Comparison of ENCODE assay signal across 9 mouse cellular contexts in genomic region chr2:26309739-26310138, GRCm38 (mm10). TPM values are rescaled to one million over a fixed set of nuclear protein-coding genes. Genes with fewer than 3 reads are reported as not detected.
DNase-seq lines count a peak whose midpoint lies in the region; ATAC-seq and TF ChIP-seq lines count a peak whose summit lies in the region.
"Had no signal": no experiment of that assay in that cellular context is flagged by ENCODE, and none has a peak within 500 bp of the region (broad histone marks: within the 10 kb centered on the region; RNA-seq: fewer than 3 reads in every experiment).

No protein-coding gene starts in this region.

- no peak for TF ChIP-seq CTCF in lung, embryonic 14.5 days (IDR thresholded peaks at IDR 0.05; ENCODE audit: low read depth)
- no peak for TF ChIP-seq CTCF in lung, adult 2 months (IDR thresholded peaks at IDR 0.05; ENCODE audit: insufficient read depth, low read length)

- no peak for TF ChIP-seq POLR2A in lung, adult 2 months (IDR thresholded peaks at IDR 0.05; ENCODE audit: borderline replicate concordance, extremely low read depth, low read depth, low read length)

- H3K9ac ChIP-seq in lung, embryonic 14.5 days = no peak overlapping the region
- 0 out of 2 replicates have a peak overlapping the region, but pooled peaks have one; percentile 9 for H3K9ac ChIP-seq in hindbrain, embryonic 16.5 days (ENCODE audit: low read depth, low read length)
- peak overlapping the region; percentile 34; the same call in 1 of the 2 replicates for H3K9ac ChIP-seq in lung, embryonic 16.5 days (ENCODE audit: low read length)
- peak overlapping the region; percentile 24; the same call in 1 of the 2 replicates for H3K9ac ChIP-seq in stomach, embryonic 16.5 days (ENCODE audit: low read length)
- H3K9ac ChIP-seq: liver, embryonic 15.5 days had no signal

- peak overlapping the region; percentile 8; the same call in 1 of the 2 replicates for H3K4me2 ChIP-seq in lung, embryonic 14.5 days
- H3K4me2 ChIP-seq in hindbrain, embryonic 16.5 days (ENCODE audit: low read length) = peak overlapping the region; percentile 8; the same call in 1 of the 2 replicates
- H3K4me2 ChIP-seq in lung, embryonic 16.5 days (ENCODE audit: low read depth, low read length) = peak overlapping the region; percentile 31
- H3K4me2 ChIP-seq in stomach, embryonic 16.5 days (ENCODE audit: low read depth, low read length) = peak overlapping the region; percentile 3; the same call in 1 of the 2 replicates
- H3K4me2 ChIP-seq: liver, embryonic 15.5 days had no signal

- ATAC-seq in lung, embryonic 14.5 days (ENCODE audit: insufficient read depth) = peak; percentile 76
- 0 out of 2 replicates have a peak, but pooled peaks have one; percentile 52 for ATAC-seq in hindbrain, embryonic 16.5 days
- ATAC-seq in lung, embryonic 16.5 days (ENCODE audit: low read depth) = peak; percentile 83
- ATAC-seq in stomach, embryonic 16.5 days (ENCODE audit: insufficient read depth, low FRiP score) = peak; percentile 83
- no peak for ATAC-seq in activated CD4-positive, CD25-positive, alpha-beta regulatory T cell, adult 4 months

- no peaks in the 10 kb centered on the region for H3K36me3 ChIP-seq in lung, embryonic 14.5 days (ENCODE audit: insufficient read depth)
- no peaks in the 10 kb centered on the region for H3K36me3 ChIP-seq in hindbrain, embryonic 16.5 days (ENCODE audit: control insufficient read depth, insufficient read depth, low read length)
- no peaks in the 10 kb centered on the region for H3K36me3 ChIP-seq in lung, embryonic 16.5 days (ENCODE audit: control insufficient read depth, insufficient read depth, low read length)
- H3K36me3 ChIP-seq in stomach, embryonic 16.5 days (ENCODE audit: control insufficient read depth, insufficient read depth, low read length) = no peaks in the 10 kb centered on the region
- H3K36me3 ChIP-seq: liver, embryonic 15.5 days had no signal

- H3K9me3 ChIP-seq in lung, embryonic 14.5 days (ENCODE audit: low read depth, low read length) = no peaks in the 10 kb centered on the region
- H3K9me3 ChIP-seq in hindbrain, embryonic 16.5 days (ENCODE audit: control insufficient read depth, low read length) = no peaks in the 10 kb centered on the region
- H3K9me3 ChIP-seq in lung, embryonic 16.5 days (ENCODE audit: control insufficient read depth, low read length) = no peaks in the 10 kb centered on the region
- no peaks in the 10 kb centered on the region for H3K9me3 ChIP-seq in stomach, embryonic 16.5 days (replicated peaks; ENCODE audit: control insufficient read depth, low read length)
- H3K9me3 ChIP-seq: liver, embryonic 15.5 days had no signal

- H3K27me3 ChIP-seq in lung, embryonic 14.5 days (ENCODE audit: insufficient read depth, low read length) = no peaks in the 10 kb centered on the region
- no peaks in the 10 kb centered on the region for H3K27me3 ChIP-seq in hindbrain, embryonic 16.5 days (replicated peaks; ENCODE audit: control insufficient read depth, insufficient read depth, low read length)
- no peaks in the 10 kb centered on the region for H3K27me3 ChIP-seq in lung, embryonic 16.5 days (ENCODE audit: control insufficient read depth, insufficient read depth, low read depth, low read length)
- no peaks in the 10 kb centered on the region for H3K27me3 ChIP-seq in stomach, embryonic 16.5 days (ENCODE audit: control insufficient read depth, insufficient read depth, low read length)

- no peak overlapping the region for H3K4me3 ChIP-seq in lung, embryonic 14.5 days (ENCODE audit: low read depth, low read length)
- no peak overlapping the region for H3K4me3 ChIP-seq in lung, adult 2 months (replicated peaks; ENCODE audit: extremely low read depth, low read depth, low read length)
- H3K4me3 ChIP-seq in hindbrain, embryonic 16.5 days (ENCODE audit: low read length) = no peak overlapping the region
- H3K4me3 ChIP-seq in lung, embryonic 16.5 days (ENCODE audit: low read length) = no peak overlapping the region
- no peak overlapping the region for H3K4me3 ChIP-seq in stomach, embryonic 16.5 days (replicated peaks; ENCODE audit: low read length)
- H3K4me3 ChIP-seq: liver, embryonic 15.5 days had no signal

- DNase-seq in lung, embryonic 14.5 days = peak; percentile 92
- no peak for DNase-seq in lung, adult 2 months
- DNase-seq in cerebellum, postnatal 36 days = no peak
- no peak for DNase-seq in thymus, postnatal 14 days

- peaks cover 20% of the 10 kb centered on the region for H3K4me1 ChIP-seq in lung, embryonic 14.5 days (ENCODE audit: insufficient read depth)
- no peaks in the 10 kb centered on the region; the same call in 1 of the 2 replicates for H3K4me1 ChIP-seq in lung, adult 2 months (ENCODE audit: control insufficient read depth, insufficient read depth, low read length)
- H3K4me1 ChIP-seq in hindbrain, embryonic 16.5 days (ENCODE audit: control insufficient read depth, insufficient read depth, low read depth, low read length) = no peaks in the 10 kb centered on the region; the same call in 1 of the 2 replicates
- H3K4me1 ChIP-seq in lung, embryonic 16.5 days (replicated peaks; ENCODE audit: control insufficient read depth, insufficient read depth, low read length) = peaks cover 22% of the 10 kb centered on the region
- H3K4me1 ChIP-seq in stomach, embryonic 16.5 days (ENCODE audit: control insufficient read depth, insufficient read depth, low read length) = peaks cover 18% of the 10 kb centered on the region
- H3K4me1 ChIP-seq: liver, embryonic 15.5 days had no signal

- WGBS in lung, embryonic 14.5 days = 4% methylated on average over 10 of the region's 10 CpGs
- WGBS in lung, adult 2 months = 20% methylated on average over 10 of the region's 10 CpGs
- WGBS in hindbrain, embryonic 16.5 days = 17% methylated on average over 10 of the region's 10 CpGs
- WGBS in lung, embryonic 16.5 days = 4% methylated on average over 10 of the region's 10 CpGs
- 11% methylated on average over 10 of the region's 10 CpGs for WGBS in stomach, embryonic 16.5 days

- peak overlapping the region; percentile 84 for H3K27ac ChIP-seq in lung, embryonic 14.5 days (ENCODE audit: low read depth)
- H3K27ac ChIP-seq in hindbrain, embryonic 16.5 days (ENCODE audit: low read depth, low read length) = 0 out of 2 replicates have a peak overlapping the region, but pooled peaks have one; percentile 4
- peak overlapping the region; percentile 95 for H3K27ac ChIP-seq in lung, embryonic 16.5 days (ENCODE audit: low read length)
- H3K27ac ChIP-seq in stomach, embryonic 16.5 days (ENCODE audit: low read length) = peak overlapping the region; percentile 83
- H3K27ac ChIP-seq: liver, embryonic 15.5 days had no signal

RNA-seq across cellular contexts. Expression of gene Gpsm1, which starts 5.6 kb away (rescaled TPM):
- 37.9 and 40.5 TPM in 2 replicates for polyA plus RNA-seq in lung, embryonic 14.5 days (2014; fragmentation: Nextera tagmentation; extraction: Ambion mirVana)
- 49.9 and 56.2 TPM in 2 replicates for polyA plus RNA-seq in lung, adult 2 months (2012; rRNA removed)
- polyA plus RNA-seq in hindbrain, embryonic 16.5 days (2015; fragmentation: Nextera tagmentation; extraction: Ambion mirVana) = 177 and 185 TPM in 2 replicates
- polyA plus RNA-seq in lung, embryonic 16.5 days (2015; fragmentation: Nextera tagmentation; extraction: Ambion mirVana) = 47.2 and 51.6 TPM in 2 replicates
- 28.8 and 33.0 TPM in 2 replicates for polyA plus RNA-seq in stomach, embryonic 16.5 days (2015; fragmentation: Nextera tagmentation; extraction: Ambion mirVana)
- polyA plus RNA-seq in activated CD4-positive, CD25-positive, alpha-beta regulatory T cell, adult 4 months (2017; shearing (Covaris generic)) = 1 to 10 TPM; 1.8 to 2.7 TPM

RNA-seq across cellular contexts. Expression of gene Ccdc187, which starts 15.4 kb away (rescaled TPM):
- 0.28 and 0.36 TPM in 2 replicates for polyA plus RNA-seq in lung, embryonic 14.5 days (2014; fragmentation: Nextera tagmentation; extraction: Ambion mirVana)
- 6.6 and 7.9 TPM in 2 replicates for polyA plus RNA-seq in lung, adult 2 months (2012; rRNA removed)
- 0.15 and 0.19 TPM in 2 replicates for polyA plus RNA-seq in hindbrain, embryonic 16.5 days (2015; fragmentation: Nextera tagmentation; extraction: Ambion mirVana)
- 0.60 TPM in 2 replicates for polyA plus RNA-seq in lung, embryonic 16.5 days (2015; fragmentation: Nextera tagmentation; extraction: Ambion mirVana)
- 0.58 and 0.82 TPM in 2 replicates for polyA plus RNA-seq in stomach, embryonic 16.5 days (2015; fragmentation: Nextera tagmentation; extraction: Ambion mirVana)
- polyA plus RNA-seq in activated CD4-positive, CD25-positive, alpha-beta regulatory T cell, adult 4 months (2017; shearing (Covaris generic)) = not detected

RNA-seq across cellular contexts. Expression of gene Dnlz, which starts 42.2 kb away (rescaled TPM):
- polyA plus RNA-seq in lung, embryonic 14.5 days (2014; fragmentation: Nextera tagmentation; extraction: Ambion mirVana) = 29.1 and 32.1 TPM in 2 replicates
- 16.3 and 16.4 TPM in 2 replicates for polyA plus RNA-seq in lung, adult 2 months (2012; rRNA removed)
- 30.1 and 32.6 TPM in 2 replicates for polyA plus RNA-seq in hindbrain, embryonic 16.5 days (2015; fragmentation: Nextera tagmentation; extraction: Ambion mirVana)
- polyA plus RNA-seq in lung, embryonic 16.5 days (2015; fragmentation: Nextera tagmentation; extraction: Ambion mirVana) = 22.8 and 24.7 TPM in 2 replicates
- polyA plus RNA-seq in stomach, embryonic 16.5 days (2015; fragmentation: Nextera tagmentation; extraction: Ambion mirVana) = 20.5 and 23.8 TPM in 2 replicates
- 1 to 10 TPM; 6.5 to 7.4 TPM for polyA plus RNA-seq in activated CD4-positive, CD25-positive, alpha-beta regulatory T cell, adult 4 months (2017; shearing (Covaris generic))

RNA-seq across cellular contexts. Expression of gene Card9, which starts 51.0 kb away (rescaled TPM):
- 2.4 and 2.8 TPM in 2 replicates for polyA plus RNA-seq in lung, embryonic 14.5 days (2014; fragmentation: Nextera tagmentation; extraction: Ambion mirVana)
- polyA plus RNA-seq in lung, adult 2 months (2012; rRNA removed) = 27.1 and 30.6 TPM in 2 replicates
- 1.9 and 2.9 TPM in 2 replicates for polyA plus RNA-seq in hindbrain, embryonic 16.5 days (2015; fragmentation: Nextera tagmentation; extraction: Ambion mirVana)
- 4.2 and 4.4 TPM in 2 replicates for polyA plus RNA-seq in lung, embryonic 16.5 days (2015; fragmentation: Nextera tagmentation; extraction: Ambion mirVana)
- 1.1 and 1.5 TPM in 2 replicates for polyA plus RNA-seq in stomach, embryonic 16.5 days (2015; fragmentation: Nextera tagmentation; extraction: Ambion mirVana)
- polyA plus RNA-seq in activated CD4-positive, CD25-positive, alpha-beta regulatory T cell, adult 4 months (2017; shearing (Covaris generic)) = 1 to 10 TPM; 1.5 to 2.3 TPM

Comparison
In these comparisons a context has a peak if more than half of its experiments do, and no peak if none do; other contexts are left out.
1. H3K27ac ChIP-seq: peak in every context shown above with its lines; median percentile 95 in lung, embryonic 16.5 days; 84 in lung, embryonic 14.5 days; 83 in stomach, embryonic 16.5 days; 4 in hindbrain, embryonic 16.5 days.